ENCODE assay signal across 8 mouse cellular contexts in the genomic region with DNA sequence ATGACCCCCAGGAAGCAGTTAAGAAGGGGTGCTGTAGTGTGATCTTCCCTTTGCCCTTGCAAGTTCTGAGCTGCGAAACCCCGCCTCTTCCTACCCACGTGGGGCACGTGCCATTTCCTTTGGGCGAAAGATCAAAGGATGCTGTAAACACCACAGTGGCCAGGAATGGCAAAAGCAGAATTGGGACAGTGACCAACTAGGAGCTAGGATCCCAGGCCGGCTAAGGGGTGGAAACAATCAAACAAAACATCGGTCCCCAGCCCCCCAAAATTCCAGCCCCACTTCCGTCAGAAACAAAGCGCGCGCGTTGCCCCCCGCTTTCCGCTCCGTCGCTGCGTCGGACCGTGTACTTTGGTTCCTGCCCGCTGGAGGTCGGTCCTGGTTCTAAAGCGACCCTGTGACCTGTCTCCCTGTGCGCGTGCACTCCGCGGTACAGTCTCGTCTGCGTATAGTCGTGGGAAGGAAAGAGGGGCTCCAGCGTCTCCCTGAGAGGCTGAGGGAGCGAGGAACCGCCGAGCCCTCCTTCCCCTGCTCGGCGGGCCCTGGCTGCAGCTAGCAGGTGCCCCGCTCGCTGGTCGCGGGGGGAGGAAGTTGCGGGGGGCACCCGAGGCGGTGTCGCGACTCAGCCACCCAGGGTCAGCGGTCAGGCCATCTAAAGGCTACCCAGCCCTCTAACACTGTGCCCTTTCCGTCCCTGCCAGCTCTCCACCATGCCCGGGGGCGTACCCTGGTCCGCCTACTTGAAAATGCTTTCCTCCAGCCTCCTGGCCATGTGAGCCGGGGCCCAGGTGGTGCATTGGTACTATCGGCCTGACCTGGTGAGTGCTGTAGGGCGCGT. TPM values are rescaled to one million over a fixed set of nuclear protein-coding genes. Genes with fewer than 3 reads are reported as not detected.
DNase-seq lines count a peak whose midpoint lies in the region; ATAC-seq lines count a peak whose summit lies in the region.
"Not testable (repeated sequence)": the region's sequence is repeated elsewhere in the genome, so short reads cannot be mapped to it uniquely, and the experiment has no call there.

No protein-coding gene starts in this region.

- peak; percentile 89 for ATAC-seq in inflammation-experienced regulatory T-cells, adult 6 months
- peak; percentile 92 for ATAC-seq in megakaryocyte progenitor cell, adult 5-6 weeks (replicated peaks; ENCODE audit: poor library complexity)

- DNase-seq in adipocyte (ENCODE audit: low spot score): peak; percentile 79
- DNase-seq in embryo, embryonic 10 days (ENCODE audit: low spot score): peak; percentile 87
- DNase-seq in gastrocnemius, postnatal 10 days: peak; percentile 80
- DNase-seq in left cerebral cortex, postnatal 10 days (ENCODE audit: extremely low spot score in 1 of 2, low spot score in 2 of 2): peak; percentile 69 to 88
- DNase-seq in right cerebral cortex, postnatal 10 days (ENCODE audit: low spot score in 2 of 2): peak; percentile 83 to 87
- peak; percentile 76 for DNase-seq in urinary bladder, postnatal 14 days (ENCODE audit: low spot score)

- intact Hi-C loops in left cerebral cortex, postnatal 10 days (cut with DNase I): not testable (repeated sequence)

RNA-seq across cellular contexts. Expression of a gene that starts 19.9 kb away (rescaled TPM):
- 100 to 1,000 TPM; 155 to 192 TPM for total RNA-seq in gastrocnemius, postnatal 10 days (2021)
- polyA plus RNA-seq in inflammation-experienced regulatory T-cells, adult 6 months (2017; shearing (Covaris generic)): 100 to 1,000 TPM; 171 to 400 (median 186) TPM
- total RNA-seq in left cerebral cortex, postnatal 10 days (2021): 100 to 1,000 TPM; 245 to 249 TPM
- 925 and 968 TPM in 2 replicates for total RNA-seq in megakaryocyte progenitor cell, adult 5-6 weeks (2015)
- total RNA-seq in megakaryocyte progenitor cell, adult 5-6 weeks (2017): 1,272 and 1,450 TPM in 2 replicates

RNA-seq across cellular contexts. Expression of a gene that starts 20.2 kb away (rescaled TPM):
- total RNA-seq in gastrocnemius, postnatal 10 days (2021): 1 to 10 TPM; 1.6 to 2.8 TPM
- polyA plus RNA-seq in inflammation-experienced regulatory T-cells, adult 6 months (2017; shearing (Covaris generic)): 1 to 10 TPM in 1 of 3 experiments, under 1 TPM in 2; 0.39 to 1.7 (median 0.59) TPM
- total RNA-seq in left cerebral cortex, postnatal 10 days (2021): 1 to 10 TPM; 1.6 to 1.7 TPM
- total RNA-seq in megakaryocyte progenitor cell, adult 5-6 weeks (2015): 1.7 and 2.4 TPM in 2 replicates
- total RNA-seq in megakaryocyte progenitor cell, adult 5-6 weeks (2017): 1.5 and 1.6 TPM in 2 replicates

Comparison
In these comparisons a context has a peak if more than half of its experiments do, and no peak if none do; other contexts are left out.
1. Peak in every context shown above with its lines: DNase-seq and ATAC-seq.